Comparison of ENCODE assay signal across 8 mouse cellular contexts in the genomic region with DNA sequence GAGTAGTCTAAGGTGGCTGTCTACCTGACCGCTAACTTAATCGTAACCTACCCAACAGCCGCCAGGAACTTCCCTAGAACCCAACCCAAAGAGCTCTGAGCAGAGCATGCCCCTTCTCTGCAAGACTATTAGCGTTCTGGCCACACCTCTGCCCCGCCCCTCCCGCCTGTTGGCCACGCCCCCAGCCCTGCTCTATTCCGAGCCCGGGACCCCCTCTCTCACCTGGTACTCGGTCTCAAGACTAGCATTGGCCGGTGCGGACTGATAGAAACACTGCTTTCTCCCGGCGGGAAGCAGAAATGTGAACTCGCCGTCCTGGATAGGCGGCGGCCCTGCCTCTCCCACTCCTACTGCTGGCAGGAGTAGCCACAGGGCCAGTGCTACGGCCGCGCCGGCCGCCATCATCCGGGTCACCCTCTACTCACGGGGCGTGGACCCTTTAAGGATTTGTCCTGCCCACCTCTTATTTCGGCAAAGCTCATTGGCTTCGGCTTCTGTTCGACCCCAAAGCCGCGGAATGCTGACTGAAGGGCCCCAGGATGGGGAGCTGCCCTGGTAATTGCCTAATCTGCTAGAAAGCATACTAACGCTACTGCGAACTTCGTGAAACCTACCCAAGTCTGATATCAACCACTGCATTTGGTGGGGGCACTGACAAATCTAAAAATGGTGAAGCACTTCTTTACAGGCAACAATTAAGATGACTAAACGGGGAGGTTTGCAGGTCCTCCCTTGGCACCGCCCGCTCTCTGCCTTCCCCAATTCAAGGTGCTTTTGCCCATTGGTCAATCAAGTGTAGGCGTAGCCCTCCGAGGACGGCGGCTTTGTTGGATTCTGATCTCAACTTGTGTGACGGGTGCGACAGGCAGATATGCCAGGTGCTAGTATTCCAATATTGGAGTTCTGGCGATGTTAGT. TPM values are rescaled to one million over a fixed set of nuclear protein-coding genes. Genes with fewer than 3 reads are reported as not detected.
DNase-seq lines count a peak whose midpoint lies in the region; ATAC-seq lines count a peak whose summit lies in the region.

Gene Tmed1 (minus strand): TSS at position 481 of the 917 bp plus-strand sequence.

- under 1% methylated on average over 44 of the region's 44 CpGs for WGBS in hindbrain, embryonic 14.5 days

- no peaks in the 10 kb centered on the region for H3K9me3 ChIP-seq in hindbrain, embryonic 14.5 days (ENCODE audit: control insufficient read depth, low read length)

- H3K4me3 ChIP-seq in hindbrain, embryonic 14.5 days (replicated peaks; ENCODE audit: low read length), result peak within 1 kb of the TSS; percentile 58

- peak; percentile 95 for ATAC-seq in hindbrain, embryonic 14.5 days (ENCODE audit: low FRiP score)

- peaks cover 14% of the 10 kb centered on the region for H3K4me1 ChIP-seq in hindbrain, embryonic 14.5 days (replicated peaks; ENCODE audit: control insufficient read depth, insufficient read depth, low read length)

- DNase-seq in R1 (ENCODE audit: low read depth, low spot score), result peak; percentile 99
- peak; percentile 95 to 96 for DNase-seq in cerebellum, postnatal 25 days
- DNase-seq in frontal cortex, postnatal 25 days (ENCODE audit: low spot score in 2 of 2), result peak; percentile 86 to 89
- peak; percentile 92 for DNase-seq in hindbrain, embryonic 14.5 days (ENCODE audit: low spot score)
- peak; percentile 93 to 94 for DNase-seq in layer of hippocampus, postnatal 36 days
- DNase-seq in lung, postnatal 36 days, result peak; percentile 97
- peak; percentile 98 for DNase-seq in retina, postnatal 1 day
- peak; percentile 91 for DNase-seq in urinary bladder, adult 18-20 months (ENCODE audit: low spot score in 2 of 2)

- H3K4me2 ChIP-seq in hindbrain, embryonic 14.5 days (replicated peaks), result peak within 1 kb of the TSS; percentile 49

- H3K27me3 ChIP-seq in hindbrain, embryonic 14.5 days (ENCODE audit: control insufficient read depth, insufficient read depth, low read length), result no peaks in the 10 kb centered on the region

- peaks cover 39% of the 10 kb centered on the region for H3K36me3 ChIP-seq in hindbrain, embryonic 14.5 days (replicated peaks; ENCODE audit: control insufficient read depth, insufficient read depth)

- H3K27ac ChIP-seq in hindbrain, embryonic 14.5 days, result peak within 1 kb of the TSS; percentile 88

- H3K9ac ChIP-seq in hindbrain, embryonic 14.5 days, result peak within 1 kb of the TSS; percentile 71

RNA-seq across cellular contexts. Expression of gene Tmed1, which starts in this region (rescaled TPM):
- polyA plus RNA-seq in hindbrain, embryonic 14.5 days (2014; fragmentation: Nextera tagmentation; extraction: Ambion mirVana), result 46.3 and 51.1 TPM in 2 replicates
- total RNA-seq in layer of hippocampus, postnatal 36 days (2021), result 10 to 100 TPM; 10.6 to 11.4 TPM

Comparison
In these comparisons a context has a peak if more than half of its experiments do, and no peak if none do; other contexts are left out.
1. Peak in every context shown above with its lines: DNase-seq, ATAC-seq, H3K4me3 ChIP-seq and H3K27ac ChIP-seq.